Mouse (Mus musculus): ENCODE data around the gene U2af1l4. TPM values are rescaled to one million over a fixed set of nuclear protein-coding genes. Genes with fewer than 3 reads are reported as not detected.
A peak's percentile ranks its signal among the peaks of the same experiment; 100 is the strongest.

Gene U2af1l4
- polyA plus RNA-seq, 1 experiment = 90.9 TPM

- H3K4me3 ChIP-seq (ENCODE audit: insufficient read depth, low read length) = no peak overlapping the region
Observed at GRCm38 (mm10) chr7:30590927-30591604, 28.0 kb downstream of the U2af1l4 start.

DNA sequence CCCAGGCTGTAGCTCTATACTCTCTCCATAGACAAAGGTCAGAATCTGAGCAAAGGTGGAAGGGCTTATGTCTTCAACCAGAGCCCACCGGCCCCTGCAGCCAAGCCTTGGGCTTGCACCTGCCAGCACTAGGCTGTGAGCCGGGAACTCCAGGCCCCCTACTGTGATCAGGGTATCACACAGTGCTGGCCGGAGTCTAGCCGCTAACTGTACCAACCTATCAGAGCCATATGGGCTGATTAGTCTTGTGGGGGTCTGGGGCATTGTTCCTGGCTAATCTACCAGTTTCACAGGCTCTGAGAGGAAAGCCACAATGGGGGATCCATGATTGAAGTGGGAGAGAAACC, 28.5 kb downstream of the U2af1l4 start:
- TF ChIP-seq POLR2A (IDR thresholded peaks at IDR 0.05; ENCODE audit: extremely low read depth, insufficient read depth, low read length) (no peak), CTCF (IDR thresholded peaks at IDR 0.05; ENCODE audit: extremely low read depth, insufficient read depth, low read length) (no peak)
- no peak overlapping the region for H3K4me3 ChIP-seq (ENCODE audit: insufficient read depth, low read length)
- H3K4me1 ChIP-seq (ENCODE audit: control insufficient read depth, insufficient read depth, low read length) = peaks cover 1% of the 10 kb centered on the region; the same call in 1 of the 2 replicates
- H3K27ac ChIP-seq (ENCODE audit: insufficient read depth, low read length) = no peak overlapping the region

More at GRCm38 (mm10) chr7:30590927-30591604, 28.0 kb downstream of the U2af1l4 start:
- no peak overlapping the region for H3K27ac ChIP-seq (ENCODE audit: insufficient read depth, low read length)
- peaks cover 1% of the 10 kb centered on the region; the same call in 1 of the 2 replicates for H3K4me1 ChIP-seq (ENCODE audit: control insufficient read depth, insufficient read depth, low read length)
- TF ChIP-seq POLR2A (IDR thresholded peaks at IDR 0.05; ENCODE audit: extremely low read depth, insufficient read depth, low read length) = no peak
- no peak for TF ChIP-seq CTCF (IDR thresholded peaks at IDR 0.05; ENCODE audit: extremely low read depth, insufficient read depth, low read length)

DNA sequence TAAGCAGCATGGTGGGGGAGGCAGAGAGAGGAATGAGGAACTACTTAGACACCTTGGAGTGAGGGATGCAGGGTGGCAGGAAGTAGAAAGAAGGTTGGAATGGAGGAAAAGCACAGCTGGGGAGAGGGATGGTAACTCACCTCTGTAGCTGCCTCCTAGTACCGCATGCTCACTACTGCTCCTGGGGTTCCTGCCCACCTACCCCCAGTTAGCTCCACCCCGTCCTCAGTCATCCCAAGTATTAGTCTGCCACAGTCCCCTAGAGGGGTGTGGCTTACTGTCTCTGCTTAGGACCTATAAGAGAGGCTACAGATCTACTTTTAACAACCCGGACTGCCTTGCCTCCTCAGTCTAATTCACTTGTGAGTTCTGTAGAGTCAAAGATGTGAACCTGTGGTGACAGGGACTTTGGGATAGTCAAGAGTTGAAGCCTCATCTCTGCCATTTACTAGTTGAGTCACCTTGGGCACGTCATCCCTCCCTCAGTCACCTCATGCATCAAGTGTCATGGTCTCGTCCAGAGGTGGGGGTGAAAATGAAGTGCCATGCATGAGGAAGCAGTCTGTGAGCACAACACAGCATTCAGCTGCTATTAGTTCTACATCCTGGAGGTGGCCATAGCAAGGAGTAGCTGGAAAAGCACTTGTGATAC, 29.8 kb downstream of the U2af1l4 start:
- Histone ChIP-seq H3K27ac (ENCODE audit: insufficient read depth, low read length) (no peak overlapping the region), H3K4me1 (ENCODE audit: control insufficient read depth, insufficient read depth, low read length) (no peaks in the 10 kb centered on the region), H3K4me3 (ENCODE audit: insufficient read depth, low read length) (no peak overlapping the region)
- TF ChIP-seq POLR2A (IDR thresholded peaks at IDR 0.05; ENCODE audit: extremely low read depth, insufficient read depth, low read length) = no peak
- no peak for TF ChIP-seq CTCF (IDR thresholded peaks at IDR 0.05; ENCODE audit: extremely low read depth, insufficient read depth, low read length)

DNA sequence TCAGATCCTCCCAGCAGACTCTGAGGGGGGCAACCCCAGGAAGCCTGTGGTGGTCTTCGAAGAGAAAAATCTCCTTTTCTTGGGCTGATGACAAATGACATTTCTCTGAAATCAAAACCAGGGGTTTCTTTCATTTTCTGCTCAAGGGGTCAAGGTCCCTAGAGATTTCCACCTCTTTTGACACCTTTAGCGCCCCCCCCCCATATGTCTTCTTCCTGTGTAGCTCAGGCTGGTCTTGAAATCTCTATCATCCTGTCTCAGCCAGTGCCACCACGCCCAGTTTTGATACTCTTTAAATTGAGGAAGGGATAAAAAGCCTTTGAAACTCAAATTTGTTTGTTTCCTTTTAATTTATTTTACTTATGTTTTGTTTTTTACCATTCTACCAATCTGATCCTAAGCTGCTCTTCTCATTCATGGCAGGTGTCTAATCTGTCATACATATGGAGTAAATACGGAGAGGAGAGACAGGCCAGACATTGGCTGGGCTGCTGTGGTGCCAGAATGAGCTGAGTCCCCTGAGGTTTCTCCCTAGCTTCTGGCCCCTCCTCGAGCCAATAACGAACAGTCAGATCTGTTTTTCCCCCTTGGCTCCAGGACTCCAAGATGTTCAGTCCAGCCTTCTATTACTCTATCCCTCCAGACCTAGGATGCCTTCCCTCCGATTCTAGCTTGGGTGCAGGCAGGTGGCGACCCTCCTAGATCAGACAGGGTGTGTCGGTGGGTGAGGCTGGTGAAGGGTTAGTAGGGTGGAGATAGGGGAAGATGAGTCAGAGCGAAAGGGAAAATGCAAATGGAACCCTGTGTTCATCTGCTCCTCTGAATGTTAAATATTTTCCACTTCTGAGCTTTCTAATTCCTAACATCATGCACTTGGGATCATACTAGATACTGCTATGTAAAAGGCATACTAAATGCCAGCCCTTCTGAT, 30.7 kb downstream of the U2af1l4 start:
- no peak for TF ChIP-seq POLR2A (IDR thresholded peaks at IDR 0.05; ENCODE audit: extremely low read depth, insufficient read depth, low read length)
- TF ChIP-seq CTCF (IDR thresholded peaks at IDR 0.05; ENCODE audit: extremely low read depth, insufficient read depth, low read length) = no peak
- Histone ChIP-seq H3K27ac (ENCODE audit: insufficient read depth, low read length) (no peak overlapping the region), H3K4me1 (ENCODE audit: control insufficient read depth, insufficient read depth, low read length) (no peaks in the 10 kb centered on the region), H3K4me3 (ENCODE audit: insufficient read depth, low read length) (no peak overlapping the region)

- H3K27ac ChIP-seq (ENCODE audit: insufficient read depth, low read length) = no peak overlapping the region
- no peak for TF ChIP-seq POLR2A (IDR thresholded peaks at IDR 0.05; ENCODE audit: extremely low read depth, insufficient read depth, low read length)
- no peak for TF ChIP-seq CTCF (IDR thresholded peaks at IDR 0.05; ENCODE audit: extremely low read depth, insufficient read depth, low read length)
- no peak overlapping the region for H3K4me3 ChIP-seq (ENCODE audit: insufficient read depth, low read length)
- H3K4me1 ChIP-seq (ENCODE audit: control insufficient read depth, insufficient read depth, low read length) = no peaks in the 10 kb centered on the region
Observed at GRCm38 (mm10) chr7:30594510-30595024, 31.5 kb downstream of the U2af1l4 start.

- no peak for TF ChIP-seq POLR2A (IDR thresholded peaks at IDR 0.05; ENCODE audit: extremely low read depth, insufficient read depth, low read length)
- no peak for TF ChIP-seq CTCF (IDR thresholded peaks at IDR 0.05; ENCODE audit: extremely low read depth, insufficient read depth, low read length)
- Histone ChIP-seq H3K27ac (ENCODE audit: insufficient read depth, low read length) (no peak overlapping the region), H3K4me1 (ENCODE audit: control insufficient read depth, insufficient read depth, low read length) (no peaks in the 10 kb centered on the region), H3K4me3 (ENCODE audit: insufficient read depth, low read length) (no peak overlapping the region)
Observed at GRCm38 (mm10) chr7:30596093-30596492, 33.0 kb downstream of the U2af1l4 start.

DNA sequence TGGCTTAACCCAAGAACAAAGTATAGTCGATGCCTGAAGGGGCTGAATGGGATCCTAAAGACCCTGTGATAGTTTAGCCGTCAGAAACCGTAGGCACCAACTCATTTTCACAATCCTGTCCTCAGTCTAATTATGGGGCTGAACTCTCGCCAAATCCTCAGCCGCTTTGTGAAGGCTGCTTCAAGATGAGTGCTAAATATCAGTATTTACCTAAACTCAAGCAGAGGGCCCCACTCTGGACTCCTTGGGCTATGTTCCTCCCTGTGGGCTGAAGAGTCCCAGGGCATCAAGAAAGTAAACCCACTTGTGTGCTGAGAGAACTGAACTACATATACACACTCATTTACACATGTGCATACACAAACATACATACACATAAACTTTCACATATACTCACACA, 33.7 kb downstream of the U2af1l4 start:
- Histone ChIP-seq H3K4me3 (ENCODE audit: insufficient read depth, low read length) (no peak overlapping the region), H3K27ac (ENCODE audit: insufficient read depth, low read length) (no peak overlapping the region), H3K4me1 (ENCODE audit: control insufficient read depth, insufficient read depth, low read length) (no peaks in the 10 kb centered on the region)
- no peak for TF ChIP-seq POLR2A (IDR thresholded peaks at IDR 0.05; ENCODE audit: extremely low read depth, insufficient read depth, low read length)

DNA sequence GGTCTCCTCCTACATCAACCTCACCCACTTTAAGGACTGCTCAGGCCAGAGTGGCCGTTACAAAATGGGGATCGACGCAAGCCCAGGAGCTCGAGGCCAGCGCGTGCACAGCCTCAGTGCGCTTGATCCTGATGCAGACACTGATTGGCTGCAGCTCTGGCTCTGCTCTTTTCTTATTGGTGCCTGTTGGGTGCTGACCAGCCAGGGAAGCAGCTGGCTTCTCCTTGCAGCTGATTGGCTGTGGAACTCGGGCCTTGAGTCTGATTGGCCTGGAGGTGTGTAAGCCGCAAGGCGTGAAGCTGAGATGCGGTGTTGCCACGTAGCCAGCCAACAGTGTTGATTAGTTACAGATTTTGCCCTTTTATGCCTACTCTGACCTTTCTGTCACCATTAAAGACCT, 35.7 kb downstream of the U2af1l4 start, which contains the start of gene Zbtb32:
Gene Zbtb32, minus strand, starts transcription at position 124 of the 400 bp plus-strand sequence.
- H3K27ac ChIP-seq (ENCODE audit: insufficient read depth, low read length) = no peak within 1 kb of the TSS
- H3K4me3 ChIP-seq (ENCODE audit: insufficient read depth, low read length) = no peak within 1 kb of the TSS
- TF ChIP-seq CTCF (IDR thresholded peaks at IDR 0.05; ENCODE audit: extremely low read depth, insufficient read depth, low read length) = no peak
- TF ChIP-seq POLR2A (IDR thresholded peaks at IDR 0.05; ENCODE audit: extremely low read depth, insufficient read depth, low read length) = no peak
- no peaks in the 10 kb centered on the region for H3K4me1 ChIP-seq (ENCODE audit: control insufficient read depth, insufficient read depth, low read length)

- no peak overlapping the region for H3K27ac ChIP-seq (ENCODE audit: insufficient read depth, low read length)
- TF ChIP-seq CTCF (IDR thresholded peaks at IDR 0.05; ENCODE audit: extremely low read depth, insufficient read depth, low read length) = no peak
- 0 out of 2 replicates have a peak, but pooled peaks have one; percentile 18 for TF ChIP-seq POLR2A (IDR thresholded peaks at IDR 0.05; ENCODE audit: extremely low read depth, insufficient read depth, low read length)
- no peak overlapping the region for H3K4me3 ChIP-seq (ENCODE audit: insufficient read depth, low read length)
- H3K4me1 ChIP-seq (ENCODE audit: control insufficient read depth, insufficient read depth, low read length) = no peaks in the 10 kb centered on the region
Observed at GRCm38 (mm10) chr7:30599933-30600353, 36.8 kb downstream of the U2af1l4 start.

Data from cortical plate, adult 2 months (tissue).